Mouse (Mus musculus) myocyte (in vitro differentiated cells): ENCODE measurements at regions not wholly inside any gene's neighbourhood (a gene's known extent, or its start where the extent isn't known, plus 50 kb on each side); places are given as distances from the start of the nearest gene placed in this dataset.

Experiments
- H3K27me3 ChIP-seq: one replicate; pipeline ENCODE4 v1.6.1; 2011; ENCODE audit not compliant: control insufficient read depth, insufficient read depth, insufficient read length
- H3K36me3 ChIP-seq: one replicate; pipeline ENCODE4 v1.6.1; 2011; ENCODE audit not compliant: control insufficient read depth, insufficient read depth
- H3K4me2 ChIP-seq: one replicate; pipeline ENCODE4 v1.6.1; 2011; ENCODE audit warnings: low read depth, control low read depth
- H3K4me3 ChIP-seq: one replicate; pipeline ENCODE4 v1.5.1; 2011; ENCODE audit warnings: mild to moderate bottlenecking, control low read depth, moderate library complexity
- H3K79me2 ChIP-seq: one replicate; pipeline ENCODE4 v1.6.1; 2011; ENCODE audit not compliant: control insufficient read depth, insufficient read depth
- H3ac ChIP-seq: one replicate; pipeline ENCODE4 v1.6.1; 2011; ENCODE audit not compliant: control insufficient read depth, insufficient read length
- CEBPB ChIP-seq: IDR thresholded peaks from 2 replicates; pipeline ENCODE4 v1.6.1; 2011; ENCODE audit warnings: mild to moderate bottlenecking, moderate library complexity; ENCODE audit not compliant: poor library complexity, insufficient read depth, severe bottlenecking
- E2F4 ChIP-seq: IDR thresholded peaks from one replicate; pipeline ENCODE4 v1.6.1; 2011; ENCODE audit warnings: mild to moderate bottlenecking, control low read depth, moderate library complexity; ENCODE audit not compliant: insufficient read depth
- MAX ChIP-seq: IDR thresholded peaks from one replicate; pipeline ENCODE4 v1.6.1; 2011; ENCODE audit warnings: low read depth, mild to moderate bottlenecking, control low read depth
- MYOD1 ChIP-seq, 3 experiments: IDR thresholded peaks; one replicate each; pipeline ENCODE4 v1.6.1; 2011; ENCODE audit warnings: control low read depth in 2 of 3, low read depth in 2 of 3, mild to moderate bottlenecking in 2 of 3, moderate library complexity in 1 of 3; ENCODE audit not compliant: insufficient read length in 2 of 3, control insufficient read depth in 1 of 3
- MYOG ChIP-seq, 3 experiments: IDR thresholded peaks; one replicate each; pipeline ENCODE4 v1.6.1; 2011; ENCODE audit warnings: control low read depth in 2 of 3, low read depth in 2 of 3, mild to moderate bottlenecking in 2 of 3; ENCODE audit not compliant: insufficient read length in 2 of 3, control insufficient read depth in 1 of 3, insufficient read depth in 1 of 3
- POLR2A ChIP-seq: IDR thresholded peaks from one replicate; pipeline ENCODE4 v1.6.1; 2011; ENCODE audit warnings: low read depth, mild to moderate bottlenecking, control low read depth, moderate library complexity; ENCODE audit not compliant: insufficient read length
- POLR2AphosphoS2 ChIP-seq: IDR thresholded peaks from one replicate; pipeline ENCODE4 v1.6.1; 2011; ENCODE audit warnings: low read depth, control low read depth; ENCODE audit not compliant: insufficient read length
- REST ChIP-seq: IDR thresholded peaks from one replicate; pipeline ENCODE4 v1.6.1; 2011; ENCODE audit warnings: mild to moderate bottlenecking, control low read depth, moderate library complexity; ENCODE audit not compliant: insufficient read depth, insufficient read length
- SRF ChIP-seq: IDR thresholded peaks from one replicate; pipeline ENCODE4 v1.6.1; 2011; ENCODE audit warnings: low read depth; ENCODE audit not compliant: control insufficient read depth, insufficient read length
- TCF12 ChIP-seq: IDR thresholded peaks from one replicate; pipeline ENCODE4 v1.6.1; 2011; ENCODE audit warnings: mild to moderate bottlenecking, control low read depth; ENCODE audit not compliant: poor library complexity, insufficient read depth, severe bottlenecking
- TCF3 ChIP-seq: IDR thresholded peaks from one replicate; pipeline ENCODE4 v1.6.1; 2011; ENCODE audit warnings: low read depth, control low read depth; ENCODE audit not compliant: insufficient read length
- USF1 ChIP-seq: IDR thresholded peaks from one replicate; pipeline ENCODE4 v1.6.1; 2011; ENCODE audit warnings: low read depth, mild to moderate bottlenecking, control low read depth, moderate library complexity

DNA sequence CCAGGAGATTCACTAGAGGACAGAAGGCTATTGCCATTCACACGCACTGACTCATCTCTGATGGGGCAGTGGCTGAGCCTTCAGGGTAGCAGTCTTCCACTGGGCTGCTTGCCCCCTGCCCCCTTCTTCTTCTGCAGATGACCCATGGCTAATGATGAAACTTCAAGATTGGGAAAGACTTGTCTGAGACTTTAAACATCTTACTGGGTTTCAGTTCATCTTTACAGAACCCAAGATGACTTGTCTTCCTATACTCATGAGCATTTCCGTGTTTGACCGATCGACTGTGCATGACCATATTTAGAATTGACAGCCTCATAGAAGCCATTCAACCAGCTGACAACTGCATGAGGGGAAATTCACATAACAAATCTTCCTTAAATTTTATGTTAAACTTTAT lies 140.0 kb upstream of the Mad2l1 start:
- no peak overlapping the region for H3K4me2 ChIP-seq
- H3K36me3 ChIP-seq: no peaks in the 10 kb centered on the region
- H3K4me3 ChIP-seq: no peak overlapping the region
- no peaks in the 10 kb centered on the region for H3K79me2 ChIP-seq
- no peaks in the 10 kb centered on the region for H3K27me3 ChIP-seq
- H3ac ChIP-seq: no peak overlapping the region
- no peak for TF ChIP-seq POLR2A
- TF ChIP-seq SRF: no peak
- no peak for TF ChIP-seq MYOD1 (IDR thresholded peaks at IDR 0.05; ENCODE audit: control insufficient read depth in 1 of 3, insufficient read length in 2 of 3, low read depth in 2 of 3)
- no peak for TF ChIP-seq TCF3
- TF ChIP-seq E2F4: no peak
- no peak for TF ChIP-seq POLR2AphosphoS2
- no peak for TF ChIP-seq MYOG (IDR thresholded peaks at IDR 0.05; ENCODE audit: control insufficient read depth in 1 of 3, insufficient read depth in 1 of 3, insufficient read length in 2 of 3, low read depth in 2 of 3)
- TF ChIP-seq CEBPB: no peak
- TF ChIP-seq MAX: no peak
- TF ChIP-seq REST: no peak
- no peak for TF ChIP-seq USF1
- no peak for TF ChIP-seq TCF12

DNA sequence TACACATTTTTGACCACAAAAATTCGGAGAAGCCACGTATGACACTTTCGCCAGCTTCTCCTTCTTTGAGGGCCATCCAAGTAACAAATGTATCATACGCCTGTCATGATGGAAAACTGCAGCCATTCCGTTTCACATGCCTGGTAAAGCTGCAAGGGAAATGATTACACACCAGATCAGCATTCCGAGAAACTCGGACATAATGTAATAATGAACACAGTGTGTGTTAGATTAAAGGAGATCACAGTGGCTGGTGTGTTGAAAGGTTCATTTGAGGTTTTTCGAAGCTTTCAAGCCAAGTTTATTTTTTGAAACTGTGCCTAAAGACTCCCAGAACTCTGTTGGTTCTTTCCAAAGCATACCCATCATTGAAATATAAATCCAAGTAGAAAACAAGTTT lies 137.8 kb upstream of the Mad2l1 start:
- Histone ChIP-seq H3ac (no peak overlapping the region), H3K79me2 (no peaks in the 10 kb centered on the region), H3K27me3 (no peaks in the 10 kb centered on the region), H3K4me2 (no peak overlapping the region), H3K36me3 (no peaks in the 10 kb centered on the region), H3K4me3 (no peak overlapping the region)
- no peak for TF ChIP-seq TCF3
- no peak for TF ChIP-seq REST
- no peak for TF ChIP-seq USF1
- TF ChIP-seq POLR2AphosphoS2: no peak
- TF ChIP-seq TCF12: no peak
- TF ChIP-seq E2F4: no peak
- no peak for TF ChIP-seq MYOD1 (IDR thresholded peaks at IDR 0.05; ENCODE audit: control insufficient read depth in 1 of 3, insufficient read length in 2 of 3, low read depth in 2 of 3)
- no peak for TF ChIP-seq CEBPB
- no peak for TF ChIP-seq SRF
- no peak for TF ChIP-seq POLR2A
- no peak for TF ChIP-seq MYOG (IDR thresholded peaks at IDR 0.05; ENCODE audit: control insufficient read depth in 1 of 3, insufficient read depth in 1 of 3, insufficient read length in 2 of 3, low read depth in 2 of 3)

DNA sequence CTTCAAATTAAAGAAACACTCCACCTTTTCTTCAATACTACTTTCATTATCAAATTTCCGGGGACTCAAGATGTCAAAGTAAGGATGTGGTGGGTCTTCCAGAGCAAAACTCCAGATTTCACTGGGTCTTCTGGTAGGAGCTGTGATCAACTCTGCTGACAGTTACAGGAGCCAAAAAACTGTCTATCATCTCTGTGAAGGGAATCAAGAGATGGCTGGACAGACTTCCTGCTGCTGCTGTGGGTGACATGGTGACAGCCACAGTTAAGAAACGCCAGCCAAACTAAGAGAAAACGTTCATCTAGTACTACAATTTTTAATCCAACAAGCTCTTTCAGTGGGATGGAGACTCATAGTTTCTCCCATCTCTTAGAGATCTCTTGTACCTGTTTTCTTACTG lies 136.5 kb upstream of the Mad2l1 start:
- Histone ChIP-seq H3ac (no peak overlapping the region), H3K36me3 (no peaks in the 10 kb centered on the region), H3K79me2 (no peaks in the 10 kb centered on the region), H3K4me2 (no peak overlapping the region), H3K4me3 (no peak overlapping the region), H3K27me3 (no peaks in the 10 kb centered on the region)
- TF ChIP-seq CEBPB: no peak
- no peak for TF ChIP-seq MYOG (IDR thresholded peaks at IDR 0.05; ENCODE audit: control insufficient read depth in 1 of 3, insufficient read depth in 1 of 3, insufficient read length in 2 of 3, low read depth in 2 of 3)
- no peak for TF ChIP-seq USF1
- TF ChIP-seq E2F4: no peak
- TF ChIP-seq SRF: no peak
- no peak for TF ChIP-seq TCF3
- no peak for TF ChIP-seq MAX
- no peak for TF ChIP-seq POLR2A
- TF ChIP-seq REST: no peak
- no peak for TF ChIP-seq POLR2AphosphoS2
- no peak for TF ChIP-seq TCF12
- no peak for TF ChIP-seq MYOD1 (IDR thresholded peaks at IDR 0.05; ENCODE audit: control insufficient read depth in 1 of 3, insufficient read length in 2 of 3, low read depth in 2 of 3)

DNA sequence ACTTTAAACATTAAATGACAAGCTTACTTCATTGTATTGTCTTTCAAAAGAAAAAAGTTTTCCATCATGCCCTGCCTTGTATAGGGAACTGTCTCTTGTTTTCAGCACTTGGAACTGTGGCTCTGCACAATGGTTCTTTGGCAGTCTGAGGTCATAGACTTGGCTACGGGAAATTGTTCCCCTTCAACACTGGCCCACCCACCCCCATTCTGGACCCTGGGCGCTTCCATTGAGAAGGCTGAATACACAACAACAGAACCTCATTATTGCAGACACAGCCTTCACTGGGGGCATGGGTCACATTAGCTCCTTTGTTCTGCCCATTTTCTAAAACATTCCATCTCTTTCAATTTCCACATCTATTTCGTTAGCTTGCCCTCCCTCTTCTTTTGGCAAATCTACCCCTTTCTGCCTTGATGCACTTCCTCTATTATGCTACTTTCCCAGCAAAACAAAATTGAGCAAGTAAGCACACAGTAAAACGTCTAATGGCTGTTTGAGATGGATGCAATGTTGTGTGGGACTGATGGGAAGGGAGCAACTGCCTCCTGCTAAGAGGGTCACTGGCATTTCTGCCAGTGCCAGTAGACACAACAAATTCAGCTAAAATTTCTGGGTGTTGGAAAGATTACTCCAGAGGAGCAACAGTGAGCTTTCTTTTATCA lies 136.0 kb upstream of the Mad2l1 start:
- Histone ChIP-seq H3K36me3 (no peaks in the 10 kb centered on the region), H3K27me3 (no peaks in the 10 kb centered on the region), H3K4me2 (no peak overlapping the region), H3ac (no peak overlapping the region), H3K79me2 (no peaks in the 10 kb centered on the region), H3K4me3 (no peak overlapping the region)
- no peak for TF ChIP-seq E2F4
- TF ChIP-seq TCF12: no peak
- TF ChIP-seq POLR2AphosphoS2: no peak
- no peak for TF ChIP-seq TCF3
- no peak for TF ChIP-seq MYOD1 (IDR thresholded peaks at IDR 0.05; ENCODE audit: control insufficient read depth in 1 of 3, insufficient read length in 2 of 3, low read depth in 2 of 3)
- TF ChIP-seq CEBPB: no peak

DNA sequence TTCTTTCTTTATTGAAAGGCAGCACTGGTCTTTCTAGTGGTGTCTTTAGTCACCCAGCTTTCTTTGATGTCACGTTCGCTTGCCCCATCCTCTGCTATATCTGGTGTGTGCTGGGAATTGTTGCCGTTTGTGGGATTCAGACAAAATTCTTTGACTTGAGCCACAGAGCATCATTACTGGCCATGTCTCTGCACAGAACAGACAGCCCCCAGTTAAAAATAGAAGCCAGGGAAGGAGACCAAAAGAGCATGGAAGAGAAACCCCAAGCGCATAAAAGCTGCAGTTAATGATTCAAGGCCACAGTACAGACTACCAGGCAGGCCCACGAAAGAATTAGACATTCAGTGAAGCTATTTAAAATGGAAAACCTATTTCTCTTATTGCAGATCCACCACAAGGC lies 133.7 kb upstream of the Mad2l1 start:
- Histone ChIP-seq H3K36me3 (no peaks in the 10 kb centered on the region), H3K4me2 (peak overlapping the region; percentile 24), H3K4me3 (no peak overlapping the region), H3K27me3 (no peaks in the 10 kb centered on the region), H3ac (no peak overlapping the region), H3K79me2 (no peaks in the 10 kb centered on the region)
- TF ChIP-seq MYOG (IDR thresholded peaks at IDR 0.05; ENCODE audit: control insufficient read depth in 1 of 3, insufficient read depth in 1 of 3, insufficient read length in 2 of 3, low read depth in 2 of 3) (no peak), USF1 (no peak), CEBPB (no peak), SRF (no peak)
